Mouse (Mus musculus): ENCODE measurements around the gene Ano6. TPM values are rescaled to one million over a fixed set of nuclear protein-coding genes. Genes with fewer than 3 reads are reported as not detected.

Ano6 gene
- polyA plus RNA-seq, 1 experiment from 2014 or later = 35.2 TPM

DNA sequence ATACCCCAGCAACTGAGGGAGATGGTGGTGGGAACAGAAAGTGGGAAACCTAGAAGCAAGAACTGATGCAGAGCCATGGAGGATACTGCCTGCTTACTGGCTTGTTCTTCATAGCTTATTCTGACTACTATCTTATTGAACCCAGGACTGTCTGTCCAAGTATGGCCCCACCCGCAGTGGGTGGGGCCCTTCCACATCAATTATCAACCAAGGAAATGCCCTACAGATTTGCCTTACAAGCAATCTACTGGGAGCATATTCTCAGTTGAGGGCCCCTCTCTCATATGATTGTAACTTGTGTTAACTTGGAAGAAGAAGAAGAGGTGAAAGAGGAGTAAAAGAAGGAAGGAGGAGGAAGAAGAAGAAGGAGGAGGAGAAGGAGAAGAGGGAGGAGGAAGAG is 117.3 kb downstream of the Ano6 start:
- no peak for TF ChIP-seq CTCF (IDR thresholded peaks at IDR 0.05; ENCODE audit: low read depth)
- H3K36me3 ChIP-seq (ENCODE audit: insufficient read depth, low read length) = peaks cover 7% of the 10 kb centered on the region; the same call in 1 of the 2 replicates
- ATAC-seq (replicated peaks; ENCODE audit: low FRiP score, low read depth) = no peak
- H3K27me3 ChIP-seq (ENCODE audit: insufficient read depth, low read length) = no peaks in the 10 kb centered on the region
- no peaks in the 10 kb centered on the region for H3K9me3 ChIP-seq (replicated peaks; ENCODE audit: low read length)
- no peak for DNase-seq (ENCODE audit: low spot score)
- no peak overlapping the region for H3K4me2 ChIP-seq (ENCODE audit: low read length)
- H3K27ac ChIP-seq = no peak overlapping the region
- no peak overlapping the region for H3K4me3 ChIP-seq (replicated peaks; ENCODE audit: low read depth, low read length)
- WGBS = 90% methylated on average over 1 of the region's 1 CpGs
- no peaks in the 10 kb centered on the region; the same call in 1 of the 2 replicates for H3K4me1 ChIP-seq (replicated peaks; ENCODE audit: insufficient read depth, low read length)
- no peak overlapping the region for H3K9ac ChIP-seq (ENCODE audit: low read depth, low read length)

- Histone ChIP-seq H3K9ac (ENCODE audit: low read depth, low read length) (no peak overlapping the region), H3K36me3 (ENCODE audit: insufficient read depth, low read length) (peaks cover 19% of the 10 kb centered on the region), H3K4me2 (ENCODE audit: low read length) (no peak overlapping the region), H3K9me3 (replicated peaks; ENCODE audit: low read length) (no peaks in the 10 kb centered on the region), H3K27ac (no peak overlapping the region), H3K27me3 (ENCODE audit: insufficient read depth, low read length) (no peaks in the 10 kb centered on the region), H3K4me3 (replicated peaks; ENCODE audit: low read depth, low read length) (no peak overlapping the region), H3K4me1 (replicated peaks; ENCODE audit: insufficient read depth, low read length) (no peaks in the 10 kb centered on the region)
- no peak for ATAC-seq (replicated peaks; ENCODE audit: low FRiP score, low read depth)
- no peak for TF ChIP-seq CTCF (IDR thresholded peaks at IDR 0.05; ENCODE audit: low read depth)
- DNase-seq (ENCODE audit: low spot score) = no peak
- 72% methylated on average over 3 of the region's 3 CpGs for WGBS
These were observed 119.6 kb downstream of the Ano6 start for GRCm38 (mm10) chr15:95910099-95910780.

DNA sequence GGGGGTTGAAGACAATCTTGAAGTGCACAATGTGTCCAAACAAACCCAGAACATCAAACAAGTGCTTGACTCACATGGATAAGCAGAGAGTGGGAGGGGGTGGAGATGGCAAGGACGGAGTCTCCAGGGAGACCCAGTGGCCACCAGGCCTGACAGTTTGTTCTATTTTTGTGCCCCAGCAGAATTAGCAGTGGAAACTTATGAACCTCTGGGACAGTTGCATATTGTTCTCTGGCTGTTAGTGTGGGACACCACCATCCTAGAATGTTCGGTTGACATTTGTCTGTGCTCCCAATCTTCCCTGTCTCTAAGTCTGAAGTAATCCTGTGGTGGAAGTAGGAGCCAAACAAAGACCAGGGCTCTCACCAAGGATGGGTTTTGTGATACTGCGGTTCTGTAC is 124.3 kb downstream of the Ano6 start:
- H3K36me3 ChIP-seq (ENCODE audit: insufficient read depth, low read length) = peaks cover 41% of the 10 kb centered on the region
- no peak overlapping the region for H3K4me3 ChIP-seq (replicated peaks; ENCODE audit: low read depth, low read length)
- DNase-seq (ENCODE audit: low spot score) (no peak), ATAC-seq (replicated peaks; ENCODE audit: low FRiP score, low read depth) (no peak)
- no peaks in the 10 kb centered on the region for H3K27me3 ChIP-seq (ENCODE audit: insufficient read depth, low read length)
- no peaks in the 10 kb centered on the region for H3K9me3 ChIP-seq (replicated peaks; ENCODE audit: low read length)
- TF ChIP-seq CTCF (IDR thresholded peaks at IDR 0.05; ENCODE audit: low read depth) = no peak
- H3K27ac ChIP-seq = no peak overlapping the region
- no peak overlapping the region for H3K9ac ChIP-seq (ENCODE audit: low read depth, low read length)
- H3K4me2 ChIP-seq (ENCODE audit: low read length) = no peak overlapping the region
- no peaks in the 10 kb centered on the region for H3K4me1 ChIP-seq (replicated peaks; ENCODE audit: insufficient read depth, low read length)
- 81% methylated on average over 3 of the region's 3 CpGs for WGBS

GRCm38 (mm10) chr15:95915477-95915876 is 124.8 kb downstream of the Ano6 start:
- H3K36me3 ChIP-seq (ENCODE audit: insufficient read depth, low read length) = peaks cover 41% of the 10 kb centered on the region
- H3K27me3 ChIP-seq (ENCODE audit: insufficient read depth, low read length) = no peaks in the 10 kb centered on the region

DNA sequence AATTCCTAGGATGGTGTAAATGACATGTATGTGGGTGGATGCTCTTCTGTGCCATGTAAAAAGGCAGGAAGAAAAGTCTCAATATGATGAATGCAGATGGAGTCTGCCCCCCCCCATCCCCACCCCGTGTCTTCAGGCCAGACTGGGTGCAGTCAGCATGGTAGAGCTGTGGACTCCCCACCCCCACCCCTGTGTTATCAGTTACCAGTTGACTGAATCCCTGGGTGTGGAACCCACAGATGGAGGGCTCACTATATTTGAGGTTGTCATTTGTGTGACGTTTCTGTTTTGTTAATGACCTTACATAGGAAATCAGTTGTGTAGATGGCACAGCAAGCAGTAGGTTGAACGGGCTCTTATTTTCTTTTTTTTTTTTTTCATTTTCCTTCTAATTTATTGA is 126.7 kb downstream of the Ano6 start:
- peaks cover 50% of the 10 kb centered on the region for H3K36me3 ChIP-seq (ENCODE audit: insufficient read depth, low read length)
- TF ChIP-seq CTCF (IDR thresholded peaks at IDR 0.05; ENCODE audit: low read depth) = no peak
- H3K4me3 ChIP-seq (replicated peaks; ENCODE audit: low read depth, low read length) = no peak overlapping the region
- no peaks in the 10 kb centered on the region for H3K4me1 ChIP-seq (replicated peaks; ENCODE audit: insufficient read depth, low read length)
- H3K27ac ChIP-seq = no peak overlapping the region
- H3K27me3 ChIP-seq (ENCODE audit: insufficient read depth, low read length) = no peaks in the 10 kb centered on the region
- H3K9ac ChIP-seq (ENCODE audit: low read depth, low read length) = no peak overlapping the region
- WGBS = 92% methylated on average over 3 of the region's 3 CpGs
- no peak for ATAC-seq (replicated peaks; ENCODE audit: low FRiP score, low read depth)
- H3K9me3 ChIP-seq (replicated peaks; ENCODE audit: low read length) = no peaks in the 10 kb centered on the region
- H3K4me2 ChIP-seq (ENCODE audit: low read length) = no peak overlapping the region
- DNase-seq (ENCODE audit: low spot score) = no peak

More at GRCm38 (mm10) chr15:95915477-95915876, 124.8 kb downstream of the Ano6 start:
- WGBS = 88% methylated on average over 3 of the region's 3 CpGs
- Histone ChIP-seq H3K4me3 (replicated peaks; ENCODE audit: low read depth, low read length) (no peak overlapping the region), H3K4me2 (ENCODE audit: low read length) (no peak overlapping the region), H3K4me1 (replicated peaks; ENCODE audit: insufficient read depth, low read length) (no peaks in the 10 kb centered on the region), H3K27ac (no peak overlapping the region), H3K9ac (ENCODE audit: low read depth, low read length) (no peak overlapping the region), H3K9me3 (replicated peaks; ENCODE audit: low read length) (no peaks in the 10 kb centered on the region)
- DNase-seq (ENCODE audit: low spot score) = no peak
- TF ChIP-seq CTCF (IDR thresholded peaks at IDR 0.05; ENCODE audit: low read depth) = no peak
- ATAC-seq (replicated peaks; ENCODE audit: low FRiP score, low read depth) = no peak

DNA sequence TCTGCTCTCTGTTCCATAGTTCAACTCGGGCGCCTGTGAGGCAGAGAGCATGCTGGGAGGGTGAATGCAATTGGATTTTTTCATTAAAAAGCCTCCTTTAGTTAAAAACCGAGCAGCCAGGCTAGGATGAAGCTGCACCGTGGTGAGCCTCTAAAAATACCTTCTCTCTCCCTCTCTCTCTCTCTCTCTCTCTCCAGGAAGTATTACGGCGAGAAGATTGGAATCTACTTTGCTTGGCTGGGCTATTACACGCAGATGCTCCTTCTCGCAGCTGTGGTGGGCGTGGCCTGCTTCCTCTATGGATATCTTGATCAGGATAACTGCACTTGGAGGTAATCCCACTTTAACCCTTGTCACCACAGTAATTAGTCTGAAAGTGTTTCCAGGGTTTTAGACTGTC is 129.4 kb downstream of the Ano6 start:
- H3K4me2 ChIP-seq (ENCODE audit: low read length) = no peak overlapping the region
- DNase-seq (ENCODE audit: low spot score) (no peak), ATAC-seq (replicated peaks; ENCODE audit: low FRiP score, low read depth) (no peak)
- H3K27ac ChIP-seq = no peak overlapping the region
- H3K27me3 ChIP-seq (ENCODE audit: insufficient read depth, low read length) = no peaks in the 10 kb centered on the region
- H3K4me3 ChIP-seq (replicated peaks; ENCODE audit: low read depth, low read length) = no peak overlapping the region
- H3K4me1 ChIP-seq (replicated peaks; ENCODE audit: insufficient read depth, low read length) = no peaks in the 10 kb centered on the region
- WGBS = 58% methylated on average over 9 of the region's 9 CpGs
- H3K9me3 ChIP-seq (replicated peaks; ENCODE audit: low read length) = no peaks in the 10 kb centered on the region
- H3K9ac ChIP-seq (ENCODE audit: low read depth, low read length) = no peak overlapping the region
- peaks cover 35% of the 10 kb centered on the region for H3K36me3 ChIP-seq (ENCODE audit: insufficient read depth, low read length)
- no peak for TF ChIP-seq CTCF (IDR thresholded peaks at IDR 0.05; ENCODE audit: low read depth)

DNA sequence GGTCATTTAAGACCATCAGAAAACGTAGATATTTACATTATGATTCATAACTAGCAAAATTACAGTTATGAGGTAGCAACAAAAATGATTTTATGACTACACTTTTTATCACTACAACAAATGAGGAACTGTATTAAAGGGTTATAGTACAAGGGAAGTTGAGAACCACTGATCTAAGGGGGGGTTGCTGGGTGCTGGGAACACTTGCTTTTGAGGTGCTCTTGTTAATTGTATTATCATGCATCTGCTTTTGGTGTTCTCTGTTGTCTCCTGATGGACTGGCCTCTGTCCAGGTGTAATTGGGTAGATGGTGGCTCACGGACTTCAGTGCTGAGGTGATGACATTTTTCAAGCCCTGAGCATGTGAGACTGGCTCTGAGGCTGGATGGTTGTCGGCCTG is 130.4 kb downstream of the Ano6 start:
- WGBS = 85% methylated on average over 3 of the region's 3 CpGs
- Histone ChIP-seq H3K4me3 (replicated peaks; ENCODE audit: low read depth, low read length) (no peak overlapping the region), H3K4me1 (replicated peaks; ENCODE audit: insufficient read depth, low read length) (no peaks in the 10 kb centered on the region), H3K9ac (ENCODE audit: low read depth, low read length) (no peak overlapping the region), H3K27me3 (ENCODE audit: insufficient read depth, low read length) (no peaks in the 10 kb centered on the region), H3K27ac (no peak overlapping the region), H3K4me2 (ENCODE audit: low read length) (no peak overlapping the region), H3K9me3 (replicated peaks; ENCODE audit: low read length) (no peaks in the 10 kb centered on the region), H3K36me3 (ENCODE audit: insufficient read depth, low read length) (peaks cover 26% of the 10 kb centered on the region)
- no peak for ATAC-seq (replicated peaks; ENCODE audit: low FRiP score, low read depth)
- no peak for DNase-seq (ENCODE audit: low spot score)
- no peak for TF ChIP-seq CTCF (IDR thresholded peaks at IDR 0.05; ENCODE audit: low read depth)
